Mouse (Mus musculus) layer of hippocampus, adult 2 months (tissue): ENCODE measurements at regions not wholly inside any gene's neighbourhood (a gene's known extent, or its start where the extent isn't known, plus 50 kb on each side); places are given as distances from the start of the nearest gene placed in this dataset.

Experiments used
- DNase-seq, 2 experiments: peaks; one replicate each; pipeline ENCODE4 v3.0.0; 2022; ENCODE audit warnings: low spot score in 2 of 2
- H3K27ac ChIP-seq: fragments of 200-600 bp; 2 replicates; pipeline ENCODE4 v1.8.1; 2022
- H3K4me3 ChIP-seq: fragments of 200-600 bp; 2 replicates; pipeline ENCODE4 v1.8.1; 2022; ENCODE audit warnings: mild to moderate bottlenecking
- CTCF ChIP-seq: fragments of 200-600 bp; conservative IDR thresholded peaks from 2 replicates; pipeline ENCODE4 v1.8.1; 2022; ENCODE audit warnings: antibody characterized with exemption, mild to moderate bottlenecking, moderate library complexity

GRCm38 (mm10) chr6:101482635-101483465, 105.2 kb upstream of the Pdzrn3 start:
- DNase-seq = no peak
- Histone ChIP-seq H3K27ac (peak overlapping the region; percentile 53; the same call in 1 of the 2 replicates), H3K4me3 (no peak overlapping the region)
- TF ChIP-seq CTCF = no peak

- no peak for TF ChIP-seq CTCF
- no peak for DNase-seq
- no peak overlapping the region for H3K4me3 ChIP-seq
- H3K27ac ChIP-seq = no peak overlapping the region
Measured at GRCm38 (mm10) chr6:101473956-101474355, 96.3 kb upstream of the Pdzrn3 start.

GRCm38 (mm10) chr6:101473257-101473925, 95.7 kb upstream of the Pdzrn3 start:
- DNase-seq = peak; percentile 40 to 78
- H3K4me3 ChIP-seq = no peak overlapping the region
- peak; percentile 58 for TF ChIP-seq CTCF
- H3K27ac ChIP-seq = peak overlapping the region; percentile 67; the same call in 1 of the 2 replicates

- Histone ChIP-seq H3K4me3 (no peak overlapping the region), H3K27ac (no peak overlapping the region)
- no peak for TF ChIP-seq CTCF
- no peak for DNase-seq
Measured at GRCm38 (mm10) chr6:101464910-101465309, 87.2 kb upstream of the Pdzrn3 start.

GRCm38 (mm10) chr6:101463812-101464320, 86.2 kb upstream of the Pdzrn3 start:
- H3K27ac ChIP-seq = no peak overlapping the region
- no peak for TF ChIP-seq CTCF
- no peak for DNase-seq

GRCm38 (mm10) chr6:101446720-101447119, 69.0 kb upstream of the Pdzrn3 start:
- no peak for TF ChIP-seq CTCF
- no peak overlapping the region for H3K27ac ChIP-seq
- DNase-seq = peak in 1 of 2 experiments; percentile 8
- H3K4me3 ChIP-seq = no peak overlapping the region

More at GRCm38 (mm10) chr6:101463812-101464320, 86.2 kb upstream of the Pdzrn3 start:
- H3K4me3 ChIP-seq = no peak overlapping the region

GRCm38 (mm10) chr6:101446316-101446715, 68.6 kb upstream of the Pdzrn3 start:
- no peak for DNase-seq
- no peak overlapping the region for H3K27ac ChIP-seq
- no peak for TF ChIP-seq CTCF
- H3K4me3 ChIP-seq = no peak overlapping the region

- DNase-seq = no peak
- no peak for TF ChIP-seq CTCF
- Histone ChIP-seq H3K27ac (no peak overlapping the region), H3K4me3 (no peak overlapping the region)
Measured at GRCm38 (mm10) chr6:101432769-101433168, 55.1 kb upstream of the Pdzrn3 start.

- DNase-seq = no peak
- H3K27ac ChIP-seq = no peak overlapping the region
- TF ChIP-seq CTCF = no peak
- no peak overlapping the region for H3K4me3 ChIP-seq
Measured at GRCm38 (mm10) chr6:101429634-101430033, 51.9 kb upstream of the Pdzrn3 start.
